Mouse (Mus musculus): ENCODE data around the gene Anxa5. TPM values are rescaled to one million over a fixed set of nuclear protein-coding genes. Genes with fewer than 3 reads are reported as not detected.

The Anxa5 gene
- polyA plus RNA-seq, 1 experiment from 2014 or later, result 57.5 TPM

DNA sequence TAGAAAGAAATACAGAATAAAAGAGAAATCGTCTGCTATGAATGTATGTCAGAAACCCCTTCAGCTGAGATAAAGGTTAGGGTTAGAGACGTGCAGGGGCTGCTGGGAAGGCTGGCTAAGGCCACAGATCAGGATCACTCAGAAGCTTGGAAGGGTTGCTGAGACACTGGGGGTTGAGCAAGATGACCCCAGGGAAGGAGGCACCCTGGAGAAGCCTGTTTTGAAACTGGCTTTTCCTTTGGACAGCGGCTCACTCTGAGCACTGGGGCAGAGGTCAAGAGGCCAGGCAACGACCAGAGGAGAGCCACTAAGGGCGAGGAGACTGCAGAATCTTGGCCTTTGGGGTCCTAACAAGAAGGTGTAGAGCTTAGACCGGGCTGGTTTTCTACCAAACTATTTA lies 10.5 kb upstream of the Anxa5 start:
- Histone ChIP-seq H3K9me3 (no peaks in the 10 kb centered on the region), H3K4me2 (replicated peaks) (no peak overlapping the region), H3K4me1 (replicated peaks) (peaks cover 10% of the 10 kb centered on the region), H3K36me3 (no peaks in the 10 kb centered on the region), H3K9ac (replicated peaks) (no peak overlapping the region), H3K4me3 (replicated peaks) (no peak overlapping the region), H3K27ac (no peak overlapping the region), H3K27me3 (no peaks in the 10 kb centered on the region)
- 59% methylated on average over 6 of the region's 6 CpGs for WGBS
- ATAC-seq, result no peak

DNA sequence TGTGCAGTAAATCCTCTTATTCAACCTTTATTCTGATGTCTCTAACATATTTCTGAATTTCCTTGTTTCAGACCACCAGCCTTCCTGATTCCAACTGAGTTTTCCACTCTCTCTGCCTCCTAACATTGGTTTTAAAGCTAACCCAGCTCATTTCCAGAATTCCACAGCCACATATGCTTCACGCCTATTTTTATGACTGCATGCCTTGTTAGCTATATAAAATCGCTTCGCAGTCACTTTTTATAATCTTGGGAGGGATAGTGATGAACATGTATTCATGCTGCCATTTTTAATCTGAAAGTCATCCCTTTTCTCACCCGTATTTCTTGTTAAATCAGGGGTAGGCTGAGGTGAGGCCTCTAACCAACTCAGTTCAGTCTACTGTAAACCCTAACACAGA lies 8.6 kb upstream of the Anxa5 start:
- H3K4me1 ChIP-seq (replicated peaks), result peaks cover 10% of the 10 kb centered on the region
- no peak overlapping the region for H3K4me3 ChIP-seq (replicated peaks)
- no peaks in the 10 kb centered on the region for H3K27me3 ChIP-seq
- no peak overlapping the region for H3K27ac ChIP-seq
- H3K36me3 ChIP-seq, result no peaks in the 10 kb centered on the region
- no peaks in the 10 kb centered on the region for H3K9me3 ChIP-seq
- 95% methylated on average over 4 of the region's 4 CpGs for WGBS
- H3K4me2 ChIP-seq (replicated peaks), result no peak overlapping the region
- ATAC-seq, result no peak
- no peak overlapping the region for H3K9ac ChIP-seq (replicated peaks)

DNA sequence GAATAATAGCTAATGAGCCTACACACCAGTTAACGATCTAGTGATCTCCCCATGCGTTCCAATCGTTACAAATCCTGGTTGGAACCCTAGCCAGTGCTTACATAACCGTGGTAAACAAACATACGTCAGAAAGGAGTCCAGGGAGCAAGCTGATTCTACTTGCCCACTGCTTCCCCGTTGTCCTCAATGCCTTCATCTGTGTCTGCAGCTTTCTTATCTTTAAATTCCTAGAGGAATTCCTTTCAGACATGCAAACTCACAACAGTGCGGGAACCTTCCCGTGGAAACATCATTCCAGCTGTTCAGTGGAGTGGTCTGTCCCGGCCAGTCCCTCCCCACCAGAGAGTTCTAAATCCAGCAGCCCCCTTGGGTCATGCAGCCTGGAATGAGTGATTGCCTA lies 7.2 kb upstream of the Anxa5 start:
- Histone ChIP-seq H3K9ac (replicated peaks) (no peak overlapping the region), H3K4me1 (replicated peaks) (peaks cover 10% of the 10 kb centered on the region), H3K9me3 (no peaks in the 10 kb centered on the region), H3K4me3 (replicated peaks) (no peak overlapping the region), H3K36me3 (no peaks in the 10 kb centered on the region), H3K27me3 (no peaks in the 10 kb centered on the region), H3K27ac (no peak overlapping the region), H3K4me2 (replicated peaks) (no peak overlapping the region)
- ATAC-seq, result no peak
- 48% methylated on average over 9 of the region's 9 CpGs for WGBS

DNA sequence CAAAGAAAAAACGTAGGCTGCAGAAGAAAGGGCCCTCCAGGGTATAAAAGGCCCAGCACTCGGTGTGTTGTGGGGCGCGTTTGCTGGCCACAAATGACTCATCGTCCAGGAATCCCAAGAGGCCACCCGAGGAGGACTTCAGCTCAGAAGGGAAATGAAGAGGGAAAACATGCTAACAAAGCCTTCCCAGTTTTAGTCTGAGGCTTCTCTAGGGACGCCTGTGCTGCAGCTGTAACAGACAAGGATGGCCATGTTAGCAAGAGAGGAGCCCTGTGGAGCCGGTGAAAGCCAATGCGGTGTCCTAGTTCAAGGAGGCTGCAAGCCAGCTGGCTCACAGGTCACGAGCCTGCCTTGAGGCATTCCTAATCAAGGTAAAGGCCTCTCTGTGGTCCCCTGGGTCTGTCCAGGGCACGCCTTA lies 6.1 kb upstream of the Anxa5 start:
- Histone ChIP-seq H3K9ac (replicated peaks) (no peak overlapping the region), H3K36me3 (no peaks in the 10 kb centered on the region), H3K9me3 (no peaks in the 10 kb centered on the region), H3K4me1 (replicated peaks) (peaks cover 11% of the 10 kb centered on the region), H3K4me3 (replicated peaks) (no peak overlapping the region), H3K4me2 (replicated peaks) (peak overlapping the region; percentile 28; the same call in 1 of the 2 replicates), H3K27me3 (peaks cover 5% of the 10 kb centered on the region; the same call in 1 of the 2 replicates), H3K27ac (peak overlapping the region; percentile 74)
- peak; percentile 75 for ATAC-seq
- WGBS, result 5% methylated on average over 11 of the region's 11 CpGs

DNA sequence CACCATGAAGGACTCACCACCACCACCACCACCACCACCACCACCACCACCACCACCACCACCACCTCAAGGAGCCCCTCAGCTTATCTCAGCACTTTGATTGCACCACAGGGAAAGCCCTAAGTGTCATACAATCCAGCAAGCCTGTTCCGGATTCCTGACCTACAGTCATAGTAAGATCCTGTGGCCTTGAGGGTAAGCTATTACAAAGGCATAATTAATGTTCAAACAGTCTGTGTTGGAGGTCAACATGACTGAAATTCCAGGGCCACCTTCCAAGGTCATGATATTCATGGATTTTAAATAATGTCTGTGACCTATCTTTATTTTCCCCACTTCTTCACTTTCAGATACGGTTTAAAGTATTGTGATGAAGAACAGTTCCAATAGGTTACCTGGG lies 4.8 kb upstream of the Anxa5 start:
- no peak overlapping the region for H3K27ac ChIP-seq
- no peak overlapping the region for H3K9ac ChIP-seq (replicated peaks)
- ATAC-seq, result no peak
- no peak overlapping the region for H3K4me3 ChIP-seq (replicated peaks)
- peaks cover 21% of the 10 kb centered on the region for H3K4me1 ChIP-seq (replicated peaks)
- WGBS, result 48% methylated on average over 2 of the region's 2 CpGs
- H3K27me3 ChIP-seq, result peaks cover 5% of the 10 kb centered on the region; the same call in 1 of the 2 replicates
- no peaks in the 10 kb centered on the region for H3K36me3 ChIP-seq
- H3K4me2 ChIP-seq (replicated peaks), result no peak overlapping the region
- no peaks in the 10 kb centered on the region for H3K9me3 ChIP-seq

DNA sequence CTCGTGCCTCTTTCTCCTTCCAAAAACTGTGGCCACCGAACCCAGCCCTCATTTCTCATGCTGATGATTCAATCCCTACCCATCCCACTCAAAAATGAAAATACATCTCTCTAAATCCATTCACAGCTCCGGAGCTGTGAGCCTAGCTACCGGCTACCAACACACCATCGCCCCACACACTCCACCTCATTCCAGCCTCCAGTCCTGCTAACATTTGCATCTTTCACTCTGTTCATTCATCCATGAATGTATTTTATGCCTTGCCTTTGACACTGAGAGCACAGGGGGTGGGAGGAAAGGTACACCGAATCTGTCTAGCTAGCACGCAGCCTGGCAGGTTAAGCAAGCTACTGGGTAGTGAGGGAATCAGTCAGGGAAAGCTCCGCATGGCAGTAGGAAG lies 3.1 kb upstream of the Anxa5 start:
- Histone ChIP-seq H3K4me2 (replicated peaks) (no peak overlapping the region), H3K9me3 (no peaks in the 10 kb centered on the region), H3K4me3 (replicated peaks) (no peak overlapping the region), H3K36me3 (no peaks in the 10 kb centered on the region), H3K27me3 (peaks cover 5% of the 10 kb centered on the region; the same call in 1 of the 2 replicates), H3K27ac (no peak overlapping the region), H3K9ac (replicated peaks) (no peak overlapping the region), H3K4me1 (replicated peaks) (peaks cover 26% of the 10 kb centered on the region)
- no peak for ATAC-seq
- WGBS, result 67% methylated on average over 8 of the region's 8 CpGs

DNA sequence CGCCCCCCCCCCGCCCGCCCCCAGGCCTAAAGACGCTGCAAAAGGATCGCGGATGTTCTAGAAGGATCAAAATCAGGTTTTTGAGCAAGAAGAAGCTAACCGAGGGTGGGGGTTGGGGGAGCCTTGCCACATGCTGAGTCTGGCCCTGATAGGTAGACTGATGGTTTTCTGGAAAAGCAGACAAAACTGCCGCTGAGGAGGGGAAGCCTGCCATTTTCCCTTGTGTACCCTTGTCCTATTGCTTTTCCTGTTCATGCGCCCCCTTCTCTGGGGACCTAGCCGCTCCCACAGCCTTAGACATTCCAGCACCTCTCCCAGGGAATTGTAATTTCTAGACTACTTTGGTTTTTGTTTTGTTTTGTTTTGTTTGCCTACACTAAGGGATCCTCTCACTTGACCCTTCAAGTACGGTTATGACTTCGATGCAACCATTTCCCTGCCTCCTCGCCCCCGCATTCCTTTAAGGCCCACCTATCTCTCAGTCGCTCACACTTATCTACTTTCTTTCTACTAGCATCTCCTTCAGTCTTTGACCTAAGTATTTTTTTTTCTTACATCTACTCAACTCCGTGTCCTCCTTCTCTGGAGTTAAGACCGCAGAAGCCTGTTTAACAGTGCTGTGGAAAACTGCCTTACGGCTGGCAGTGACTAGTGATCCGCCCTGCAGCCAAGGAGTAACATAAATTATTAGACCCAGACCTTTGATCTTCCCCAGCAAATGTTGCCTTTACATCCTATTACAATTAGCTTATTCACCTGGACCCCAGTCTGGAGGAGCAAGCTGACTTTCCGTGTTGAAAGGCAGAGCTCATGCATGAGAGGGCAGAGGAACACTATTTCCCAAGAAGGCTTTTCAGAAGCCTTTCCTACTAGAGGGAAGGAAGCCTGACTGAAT lies 814 bp upstream of the Anxa5 start:
- H3K4me1 ChIP-seq (replicated peaks), result peaks cover 16% of the 10 kb centered on the region
- H3K36me3 ChIP-seq, result no peaks in the 10 kb centered on the region
- no peaks in the 10 kb centered on the region for H3K9me3 ChIP-seq
- H3K4me3 ChIP-seq (replicated peaks), result peak overlapping the region; percentile 66
- no peak for ATAC-seq
- peak overlapping the region; percentile 97 for H3K4me2 ChIP-seq (replicated peaks)
- no peak overlapping the region for H3K27ac ChIP-seq
- 39% methylated on average over 20 of the region's 20 CpGs for WGBS
- 0 out of 2 replicates have a peak overlapping the region, but pooled peaks have one; percentile 69 for H3K9ac ChIP-seq (replicated peaks)
- peaks cover 5% of the 10 kb centered on the region; the same call in 1 of the 2 replicates for H3K27me3 ChIP-seq

DNA sequence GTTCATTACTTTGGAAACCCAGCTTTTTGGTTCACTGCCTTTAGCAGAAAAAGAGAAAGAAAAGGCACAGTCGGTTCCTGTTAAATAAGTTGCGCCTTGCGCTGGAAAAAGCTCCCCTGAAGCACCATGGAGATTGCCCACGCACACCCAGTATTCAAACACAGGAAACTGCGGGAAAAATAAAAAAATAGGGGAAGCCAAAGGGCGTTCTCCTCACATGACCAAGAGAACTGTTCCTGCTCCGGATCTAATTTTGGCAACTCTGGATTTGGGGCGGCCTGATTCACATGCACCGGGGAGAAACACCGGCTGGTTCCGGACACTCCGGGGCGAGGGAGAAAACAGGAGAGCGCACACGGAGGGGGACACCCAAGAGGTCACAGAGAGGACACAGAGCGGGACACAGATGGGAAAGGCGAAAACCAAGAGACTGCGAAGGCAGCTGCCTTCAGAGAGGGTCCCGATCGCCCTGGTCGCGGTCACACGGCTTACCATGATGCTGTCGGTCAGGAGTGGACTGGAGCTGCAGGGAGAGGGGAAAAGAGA lies 683 bp downstream of the Anxa5 start:
- H3K27me3 ChIP-seq, result peaks cover 5% of the 10 kb centered on the region; the same call in 1 of the 2 replicates
- H3K9ac ChIP-seq (replicated peaks), result peak overlapping the region; percentile 69
- peaks cover 16% of the 10 kb centered on the region for H3K4me1 ChIP-seq (replicated peaks)
- no peak for ATAC-seq
- H3K4me3 ChIP-seq (replicated peaks), result peak overlapping the region; percentile 66
- H3K27ac ChIP-seq, result no peak overlapping the region
- H3K36me3 ChIP-seq, result no peaks in the 10 kb centered on the region
- no peaks in the 10 kb centered on the region for H3K9me3 ChIP-seq
- peak overlapping the region; percentile 97 for H3K4me2 ChIP-seq (replicated peaks)
- 3% methylated on average over 24 of the region's 24 CpGs for WGBS

DNA sequence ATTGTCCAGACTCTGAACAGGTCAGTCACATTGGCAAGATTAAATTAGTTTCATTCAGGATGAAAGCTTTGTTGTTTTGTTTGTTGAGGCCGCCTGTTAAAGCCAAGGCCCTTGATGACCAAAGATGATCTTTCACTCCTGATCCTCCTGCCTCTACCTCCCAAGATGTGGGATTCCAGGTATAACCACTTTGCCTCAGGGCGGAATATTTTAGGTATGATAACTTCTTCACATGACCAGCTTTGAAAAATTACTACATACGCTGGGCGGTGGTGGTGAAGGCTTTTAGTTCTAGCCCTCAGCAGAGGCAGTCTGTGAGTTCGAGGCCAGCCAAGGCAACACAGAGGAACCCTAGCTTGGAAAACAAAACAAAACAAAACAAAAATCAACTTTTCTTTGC lies 1.3 kb downstream of the Anxa5 start:
- H3K9me3 ChIP-seq, result no peaks in the 10 kb centered on the region
- peaks cover 5% of the 10 kb centered on the region; the same call in 1 of the 2 replicates for H3K27me3 ChIP-seq
- no peak for ATAC-seq
- H3K4me1 ChIP-seq (replicated peaks), result peaks cover 16% of the 10 kb centered on the region
- H3K36me3 ChIP-seq, result no peaks in the 10 kb centered on the region
- no peak overlapping the region for H3K9ac ChIP-seq (replicated peaks)
- H3K4me2 ChIP-seq (replicated peaks), result peak overlapping the region; percentile 97; the same call in 1 of the 2 replicates
- 75% methylated on average over 5 of the region's 5 CpGs for WGBS
- no peak overlapping the region for H3K27ac ChIP-seq
- H3K4me3 ChIP-seq (replicated peaks), result no peak overlapping the region

DNA sequence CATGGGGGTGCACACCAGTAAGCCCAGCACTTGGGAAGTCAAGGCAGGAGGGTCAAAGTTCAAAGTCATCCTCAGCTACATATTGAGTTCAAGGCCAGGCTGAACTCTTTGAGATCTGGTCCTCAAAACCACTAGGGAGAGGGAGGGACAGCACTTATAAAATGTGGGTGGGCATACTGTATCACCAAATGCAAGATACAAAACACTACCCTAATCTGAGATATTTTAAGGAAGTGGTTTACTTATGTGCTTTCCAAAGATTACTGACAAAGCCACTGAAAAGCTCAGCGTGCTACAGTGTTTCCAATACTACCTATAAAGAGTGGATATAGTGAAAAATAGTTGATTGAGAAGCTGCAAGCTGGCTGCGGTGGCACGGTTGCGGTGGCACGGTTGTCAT lies 2.5 kb downstream of the Anxa5 start:
- no peak overlapping the region for H3K4me3 ChIP-seq (replicated peaks)
- H3K4me1 ChIP-seq (replicated peaks), result peaks cover 16% of the 10 kb centered on the region
- H3K4me2 ChIP-seq (replicated peaks), result no peak overlapping the region
- 95% methylated on average over 5 of the region's 5 CpGs for WGBS
- no peaks in the 10 kb centered on the region for H3K36me3 ChIP-seq
- ATAC-seq, result no peak
- no peak overlapping the region for H3K9ac ChIP-seq (replicated peaks)
- no peaks in the 10 kb centered on the region for H3K9me3 ChIP-seq
- H3K27ac ChIP-seq, result no peak overlapping the region
- peaks cover 5% of the 10 kb centered on the region; the same call in 1 of the 2 replicates for H3K27me3 ChIP-seq

DNA sequence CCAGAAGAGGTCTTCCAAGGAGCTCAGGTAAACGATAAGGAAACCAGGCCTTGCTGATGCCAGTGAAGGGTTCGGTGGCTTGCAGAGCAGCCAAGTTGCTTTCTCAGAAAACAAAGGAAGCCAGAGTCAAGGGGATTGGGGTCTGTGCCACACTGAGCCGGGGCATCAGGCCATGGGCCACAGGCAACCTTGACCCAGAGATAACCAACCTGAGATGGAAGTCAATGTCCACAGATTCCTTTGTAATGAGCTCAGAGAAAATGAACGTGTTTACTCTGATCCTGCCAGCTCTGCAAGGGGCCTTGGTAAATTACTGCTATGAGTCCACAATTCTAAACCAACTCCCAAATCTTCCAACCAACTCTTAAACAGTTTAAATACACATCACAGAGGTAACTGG lies 3.8 kb downstream of the Anxa5 start:
- Histone ChIP-seq H3K4me3 (replicated peaks) (no peak overlapping the region), H3K4me1 (replicated peaks) (peaks cover 16% of the 10 kb centered on the region), H3K36me3 (no peaks in the 10 kb centered on the region), H3K9ac (replicated peaks) (no peak overlapping the region), H3K27me3 (no peaks in the 10 kb centered on the region; the same call in 1 of the 2 replicates), H3K27ac (no peak overlapping the region), H3K9me3 (no peaks in the 10 kb centered on the region), H3K4me2 (replicated peaks) (no peak overlapping the region)
- ATAC-seq, result no peak
- 75% methylated on average over 4 of the region's 4 CpGs for WGBS

DNA sequence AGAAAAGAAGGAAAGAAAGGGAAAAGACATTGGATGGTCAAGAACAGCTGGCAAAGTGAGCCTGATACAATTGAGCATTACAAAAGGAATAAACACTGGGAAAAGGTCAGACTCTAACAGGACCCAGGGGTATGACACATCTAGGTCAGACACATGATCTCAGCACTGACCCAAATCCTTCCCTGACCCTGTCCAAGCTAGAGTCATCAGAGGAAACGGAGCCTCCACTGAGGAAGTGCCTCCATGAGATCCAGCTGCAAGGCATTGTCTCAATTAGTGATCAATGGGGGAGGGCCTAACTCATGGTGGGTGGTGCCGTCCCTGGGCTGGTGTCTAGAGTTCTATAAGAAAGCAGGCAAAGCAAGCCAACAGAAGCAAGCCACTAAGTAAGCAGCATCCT lies 6.8 kb downstream of the Anxa5 start:
- Histone ChIP-seq H3K4me2 (replicated peaks) (no peak overlapping the region), H3K27me3 (no peaks in the 10 kb centered on the region), H3K4me3 (replicated peaks) (no peak overlapping the region), H3K9ac (replicated peaks) (no peak overlapping the region), H3K9me3 (no peaks in the 10 kb centered on the region), H3K27ac (no peak overlapping the region), H3K4me1 (replicated peaks) (no peaks in the 10 kb centered on the region), H3K36me3 (no peaks in the 10 kb centered on the region)
- no peak for ATAC-seq
- WGBS, result 67% methylated on average over 2 of the region's 2 CpGs
